9 mouse cellular contexts compared by ENCODE assay signal in the genomic region with DNA sequence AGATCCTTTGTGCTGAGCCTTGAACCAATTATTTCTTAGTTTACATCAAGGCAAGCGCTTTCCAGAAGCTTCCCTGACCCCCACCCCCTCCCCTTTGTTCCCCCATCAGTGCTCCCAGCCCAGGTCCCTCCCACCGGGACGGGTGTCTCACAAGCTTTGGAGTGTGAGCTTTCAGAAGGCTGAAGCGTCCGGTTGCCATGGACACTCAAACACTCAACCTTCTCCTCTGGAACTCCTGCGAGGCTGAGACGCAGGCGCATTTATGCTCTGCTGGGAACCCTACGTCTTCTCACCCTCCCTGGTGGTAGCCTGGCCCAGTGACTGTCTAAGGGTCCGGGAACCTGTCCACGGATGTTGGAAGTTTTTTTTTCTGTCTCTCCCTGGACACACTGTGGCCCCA. TPM values are rescaled to one million over a fixed set of nuclear protein-coding genes. Genes with fewer than 3 reads are reported as not detected.
A peak's percentile ranks its signal among the peaks of the same experiment; 100 is the strongest.
DNase-seq lines count a peak whose midpoint lies in the region; ATAC-seq and TF ChIP-seq lines count a peak whose summit lies in the region.
"Had no signal": no experiment of that assay in that cellular context is flagged by ENCODE, and none has a peak within 500 bp of the region (broad histone marks: within the 10 kb centered on the region; RNA-seq: fewer than 3 reads in every experiment).

A gene (minus strand): TSS at position 149 of the 400 bp plus-strand sequence.

- H3K4me2 ChIP-seq in embryonic facial prominence, embryonic 11.5 days (ENCODE audit: low read depth, low read length): no peak within 1 kb of the TSS
- H3K4me2 ChIP-seq: limb, embryonic 13.5 days had no signal

- peak; percentile 79 for DNase-seq in brain, embryonic 14.5 days (ENCODE audit: low read depth)
- DNase-seq in embryonic facial prominence, embryonic 11.5 days (ENCODE audit: low spot score): peak; percentile 65
- no peak for DNase-seq in heart, postnatal 25 days (ENCODE audit: low spot score)
- DNase-seq in lung, postnatal 4 days: peak; percentile 36 to 43
- DNase-seq in telencephalon, adult 2 months (ENCODE audit: low read depth, low spot score): peak; percentile 40
- DNase-seq in cerebellum, postnatal 14 days: no peak
- DNase-seq in cerebellum, adult 8-10 months: no peak
- no peak for DNase-seq in kidney, adult 18-20 months

- no peak for TF ChIP-seq CTCF in brain, embryonic 14.5 days (IDR thresholded peaks at IDR 0.05; ENCODE audit: borderline replicate concordance, extremely low read depth, insufficient read depth, insufficient read length)

- H3K9ac ChIP-seq in embryonic facial prominence, embryonic 11.5 days (replicated peaks; ENCODE audit: low read length): no peak within 1 kb of the TSS
- H3K9ac ChIP-seq: limb, embryonic 13.5 days had no signal

- H3K27me3 ChIP-seq in embryonic facial prominence, embryonic 11.5 days (ENCODE audit: control insufficient read depth, insufficient read depth, low read length): no peaks in the 10 kb centered on the region

- H3K36me3 ChIP-seq in embryonic facial prominence, embryonic 11.5 days (replicated peaks; ENCODE audit: control insufficient read depth, insufficient read depth, low read depth, low read length): no peaks in the 10 kb centered on the region
- H3K36me3 ChIP-seq: limb, embryonic 13.5 days had no signal

- WGBS in embryonic facial prominence, embryonic 11.5 days: 6% methylated on average over 11 of the region's 11 CpGs

- H3K4me3 ChIP-seq in embryonic facial prominence, embryonic 11.5 days (ENCODE audit: low read depth, low read length): no peak within 1 kb of the TSS
- H3K4me3 ChIP-seq: limb, embryonic 13.5 days had no signal

- no peak within 1 kb of the TSS for H3K27ac ChIP-seq in embryonic facial prominence, embryonic 11.5 days (replicated peaks; ENCODE audit: low read depth, low read length)
- H3K27ac ChIP-seq: limb, embryonic 13.5 days had no signal

- 0 out of 2 replicates have a peak, but pooled peaks have one; percentile 66 for ATAC-seq in embryonic facial prominence, embryonic 11.5 days (replicated peaks; ENCODE audit: insufficient number of reproducible peaks, low FRiP score, low TSS enrichment, low read depth)

- no peak for TF ChIP-seq POLR2A in brain, embryonic 14.5 days (IDR thresholded peaks at IDR 0.05; ENCODE audit: borderline replicate concordance, extremely low read depth, insufficient read depth, insufficient read length, poor library complexity, severe bottlenecking)

- peaks cover 7% of the 10 kb centered on the region for H3K4me1 ChIP-seq in embryonic facial prominence, embryonic 11.5 days (ENCODE audit: control insufficient read depth, insufficient read depth, low read length)

- H3K9me3 ChIP-seq in embryonic facial prominence, embryonic 11.5 days (replicated peaks; ENCODE audit: control insufficient read depth, low read length): no peaks in the 10 kb centered on the region
- H3K9me3 ChIP-seq: limb, embryonic 13.5 days had no signal

- intact Hi-C loops in heart, postnatal 25 days (cut with DNase I): loop anchor here (5.0 to 10.0 kb wide), 2 partner anchors 190 to 537 kb away; no protein-coding TSS in a partner anchor

RNA-seq across cellular contexts. Expression of the gene that starts here (rescaled TPM):
- polyA plus RNA-seq in brain, embryonic 14.5 days (2012; rRNA removed): 0.74 and 0.90 TPM in 2 replicates
- 0.18 and 0.35 TPM in 2 replicates for polyA plus RNA-seq in embryonic facial prominence, embryonic 11.5 days (2014; fragmentation: Nextera tagmentation; extraction: Ambion mirVana)
- total RNA-seq in heart, postnatal 25 days (2021): 10 to 100 TPM; 20.9 to 25.4 TPM

Comparison
In these comparisons a context has a peak if more than half of its experiments do, and no peak if none do; other contexts are left out.
1. Peak in DNase-seq in brain, embryonic 14.5 days; RNA of the gene not detected or under 1 TPM.
2. Peak in DNase-seq and ATAC-seq in embryonic facial prominence, embryonic 11.5 days; RNA of the gene not detected or under 1 TPM.
3. DNase-seq: peak in lung, postnatal 4 days (2 of 2) and telencephalon, adult 2 months (single experiment); none in heart, postnatal 25 days (single experiment), cerebellum, postnatal 14 days (0 of 2), cerebellum, adult 8-10 months (single experiment) and kidney, adult 18-20 months (single experiment).